Mouse (Mus musculus) liver, postnatal 0 days (tissue): ENCODE data around the gene Armc6. TPM values are rescaled to one million over a fixed set of nuclear protein-coding genes. Genes with fewer than 3 reads are reported as not detected.
"Not testable (repeated sequence)": the region's sequence is repeated elsewhere in the genome, so short reads cannot be mapped to it uniquely, and the experiment has no call there.

Source experiments
- ATAC-seq: fragments of 200-750 bp; cut with Nextera tagmentation; 2 replicates; pipeline ENCODE4 v1.8.0; 2017; ENCODE audit warnings: mild to moderate bottlenecking, moderate library complexity
- DNase-seq: peaks from one replicate; pipeline ENCODE4 v3.0.0-alpha.2; 2016
- H3K27ac ChIP-seq: fragments of 300-500 bp; sonication (generic); 2 replicates; pipeline ENCODE4 v1.5.1; 2014; ENCODE audit warnings: antibody characterized with exemption, moderate library complexity, mild to moderate bottlenecking, low read depth
- H3K27me3 ChIP-seq: fragments of 300-500 bp; sonication (generic); 2 replicates; pipeline ENCODE4 v1.6.1; 2014; ENCODE audit warnings: low read length, control low read depth, mixed read lengths; ENCODE audit not compliant: insufficient read depth
- H3K36me3 ChIP-seq: fragments of 300-500 bp; sonication (generic); replicated peaks from 2 replicates; pipeline ENCODE4 v1.6.1; 2014; ENCODE audit warnings: mild to moderate bottlenecking, control low read depth, low read length, moderate library complexity, mixed read lengths; ENCODE audit not compliant: insufficient read depth
- H3K4me1 ChIP-seq: fragments of 300-500 bp; sonication (generic); 2 replicates; pipeline ENCODE4 v1.6.1; 2014; ENCODE audit warnings: antibody characterized with exemption, mild to moderate bottlenecking, control low read depth; ENCODE audit not compliant: insufficient read depth
- H3K4me2 ChIP-seq: fragments of 300-500 bp; sonication (generic); 2 replicates; pipeline ENCODE4 v1.6.1; 2014; ENCODE audit warnings: low read depth, mild to moderate bottlenecking, low read length, moderate library complexity, mixed read lengths
- H3K4me3 ChIP-seq: fragments of 300-500 bp; sonication (generic); 2 replicates; pipeline ENCODE4 v1.5.1; 2014; ENCODE audit warnings: low read depth, low read length
- H3K9ac ChIP-seq: fragments of 300-500 bp; sonication (generic); replicated peaks from 2 replicates; pipeline ENCODE4 v1.6.1; 2014; ENCODE audit warnings: mild to moderate bottlenecking, moderate library complexity
- H3K9me3 ChIP-seq: fragments of 300-500 bp; sonication (generic); 2 replicates; pipeline ENCODE4 v1.6.1; 2016; ENCODE audit warnings: mild to moderate bottlenecking, control low read depth, low read length, mixed read lengths
- CTCF ChIP-seq: sonication (generic); IDR thresholded peaks from 2 replicates; pipeline ENCODE4 v1.5.1; 2016; ENCODE audit warnings: antibody characterized with exemption, low read depth
- EP300 ChIP-seq: IDR thresholded peaks from 2 replicates; pipeline ENCODE4 v1.6.1; 2016; ENCODE audit warnings: antibody characterized with exemption, low read depth, mild to moderate bottlenecking
- WGBS: fragments of 180-500 bp; shearing (Covaris S2); extraction: QIAGEN DNeasy Blood & Tissue Kit; methylation state at CpG from one replicate; pipeline ENCODE4 v1.1.7; 2014; ENCODE audit not compliant: insufficient replicate concordance; 5-methylcytosine and 5-hydroxymethylcytosine counted together
- polyA plus RNA-seq: library from polyadenylated mRNA; unstranded; fragments of >200 nt; fragmentation: Nextera tagmentation; extraction: Ambion mirVana; gene quantifications from 2 replicates; pipeline ENCODE4 v1.2.1, GENCODE M21; 2015

Armc6 gene
- polyA plus RNA-seq, 1 experiment from 2014 or later = 6.3 TPM

DNA sequence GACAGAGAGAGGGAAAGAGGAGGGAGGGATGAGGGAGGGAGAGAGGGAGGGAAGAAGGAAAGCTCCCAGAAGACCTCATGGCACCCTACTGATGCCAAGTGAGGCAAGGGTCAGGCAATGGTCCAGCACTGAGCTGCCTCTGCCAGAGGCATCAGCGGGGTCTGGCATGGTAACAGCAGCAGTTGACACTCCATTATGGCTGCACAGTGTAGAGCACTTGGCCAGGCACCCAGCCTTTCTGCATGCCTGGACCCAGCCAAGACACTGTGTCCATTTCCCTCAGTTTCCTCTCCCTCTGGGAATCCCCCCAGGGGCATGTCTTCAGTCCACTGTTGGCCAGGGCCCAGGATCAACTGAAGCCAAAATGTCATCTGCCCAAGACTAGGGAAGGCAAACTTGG is 17.7 kb downstream of the Armc6 start:
- H3K9me3 ChIP-seq = no peaks in the 10 kb centered on the region
- H3K27ac ChIP-seq = peak overlapping the region; percentile 22; the same call in 1 of the 2 replicates
- no peaks in the 10 kb centered on the region for H3K36me3 ChIP-seq
- peaks cover 23% of the 10 kb centered on the region for H3K4me1 ChIP-seq
- ATAC-seq (no peak), DNase-seq (peak; percentile 66)
- no peak overlapping the region for H3K9ac ChIP-seq
- WGBS = 29% methylated on average over 1 of the region's 1 CpGs
- H3K4me3 ChIP-seq = no peak overlapping the region
- TF ChIP-seq CTCF = no peak
- no peak for TF ChIP-seq EP300
- no peaks in the 10 kb centered on the region for H3K27me3 ChIP-seq
- H3K4me2 ChIP-seq = no peak overlapping the region

DNA sequence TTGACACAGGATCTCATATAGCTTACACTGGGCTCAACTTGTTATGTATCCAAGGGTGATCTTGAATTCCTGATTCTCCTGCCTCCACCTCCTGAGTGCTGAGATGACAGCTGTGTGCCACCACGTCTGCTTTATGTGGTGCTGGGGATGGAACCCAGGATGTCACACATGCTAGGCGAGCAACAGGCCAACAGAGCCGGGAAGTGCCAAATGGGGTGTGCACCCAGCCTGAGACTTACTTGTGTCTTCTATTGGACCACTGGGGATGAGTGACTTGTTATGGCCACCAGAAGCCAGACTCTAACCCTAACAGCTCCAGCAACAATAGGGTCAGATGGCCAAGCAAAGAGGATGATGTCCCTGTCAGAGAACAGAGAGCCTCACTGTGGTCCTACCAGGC is 18.1 kb downstream of the Armc6 start:
- ATAC-seq, H3K4me3 ChIP-seq, H3K27me3 ChIP-seq, H3K4me2 ChIP-seq, DNase-seq, H3K36me3 ChIP-seq, H3K27ac ChIP-seq, H3K9ac ChIP-seq, H3K9me3 ChIP-seq: not testable (repeated sequence)
- WGBS = 94% methylated on average over 3 of the region's 3 CpGs
- peaks cover 26% of the 10 kb centered on the region for H3K4me1 ChIP-seq

DNA sequence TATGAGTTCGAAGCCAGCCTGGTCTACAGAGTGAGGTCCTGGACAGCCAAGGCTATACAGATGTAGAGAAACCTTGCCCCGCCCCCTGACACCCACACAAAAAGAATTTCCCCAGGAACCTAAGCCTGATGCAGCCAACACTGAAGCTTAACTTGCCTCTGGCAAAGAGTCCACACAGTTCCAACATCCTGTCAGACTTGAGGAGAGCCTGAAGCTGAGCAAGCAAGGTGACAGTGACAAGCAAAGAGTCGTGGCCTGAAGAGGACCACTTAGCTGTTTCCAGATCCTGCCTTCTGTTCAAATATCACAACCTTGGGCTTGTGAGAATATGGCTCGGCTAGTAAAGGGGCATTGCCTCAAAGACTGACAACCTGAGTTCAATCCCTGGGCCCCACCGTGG is 19.2 kb downstream of the Armc6 start:
- Histone ChIP-seq H3K36me3 (no peaks in the 10 kb centered on the region), H3K4me3 (no peak overlapping the region), H3K9ac (no peak overlapping the region), H3K4me2 (no peak overlapping the region), H3K4me1 (peaks cover 29% of the 10 kb centered on the region), H3K27me3 (no peaks in the 10 kb centered on the region), H3K27ac (no peak overlapping the region), H3K9me3 (no peaks in the 10 kb centered on the region)
- 74% methylated on average over 5 of the region's 5 CpGs for WGBS
- no peak for ATAC-seq
- no peak for TF ChIP-seq EP300
- no peak for TF ChIP-seq CTCF
- no peak for DNase-seq

DNA sequence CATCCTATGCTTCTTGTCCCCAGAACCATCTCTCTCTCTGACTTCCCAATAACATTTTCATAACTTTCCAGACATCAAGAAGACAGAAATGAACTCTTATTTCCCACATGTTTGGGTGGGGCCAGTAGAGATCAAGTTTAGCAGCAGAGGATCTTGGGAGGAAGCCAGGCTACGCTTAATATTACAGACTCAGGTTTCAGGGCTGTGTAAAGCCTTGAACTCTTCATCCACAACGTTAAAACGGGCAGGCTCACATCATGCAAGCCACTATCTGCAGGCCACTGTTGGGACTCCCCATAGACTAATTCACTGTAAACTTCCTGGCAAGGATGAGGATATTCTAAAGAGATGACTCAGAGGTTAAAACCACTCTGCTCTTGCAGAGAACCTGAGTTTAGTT is 19.9 kb downstream of the Armc6 start:
- Histone ChIP-seq H3K4me1 (peaks cover 29% of the 10 kb centered on the region), H3K9me3 (no peaks in the 10 kb centered on the region), H3K9ac (no peak overlapping the region), H3K36me3 (no peaks in the 10 kb centered on the region), H3K4me3 (no peak overlapping the region), H3K27me3 (no peaks in the 10 kb centered on the region), H3K4me2 (no peak overlapping the region), H3K27ac (no peak overlapping the region)
- no peak for ATAC-seq
- TF ChIP-seq CTCF (no peak), EP300 (no peak)
- 71% methylated on average over 3 of the region's 3 CpGs for WGBS
- no peak for DNase-seq

DNA sequence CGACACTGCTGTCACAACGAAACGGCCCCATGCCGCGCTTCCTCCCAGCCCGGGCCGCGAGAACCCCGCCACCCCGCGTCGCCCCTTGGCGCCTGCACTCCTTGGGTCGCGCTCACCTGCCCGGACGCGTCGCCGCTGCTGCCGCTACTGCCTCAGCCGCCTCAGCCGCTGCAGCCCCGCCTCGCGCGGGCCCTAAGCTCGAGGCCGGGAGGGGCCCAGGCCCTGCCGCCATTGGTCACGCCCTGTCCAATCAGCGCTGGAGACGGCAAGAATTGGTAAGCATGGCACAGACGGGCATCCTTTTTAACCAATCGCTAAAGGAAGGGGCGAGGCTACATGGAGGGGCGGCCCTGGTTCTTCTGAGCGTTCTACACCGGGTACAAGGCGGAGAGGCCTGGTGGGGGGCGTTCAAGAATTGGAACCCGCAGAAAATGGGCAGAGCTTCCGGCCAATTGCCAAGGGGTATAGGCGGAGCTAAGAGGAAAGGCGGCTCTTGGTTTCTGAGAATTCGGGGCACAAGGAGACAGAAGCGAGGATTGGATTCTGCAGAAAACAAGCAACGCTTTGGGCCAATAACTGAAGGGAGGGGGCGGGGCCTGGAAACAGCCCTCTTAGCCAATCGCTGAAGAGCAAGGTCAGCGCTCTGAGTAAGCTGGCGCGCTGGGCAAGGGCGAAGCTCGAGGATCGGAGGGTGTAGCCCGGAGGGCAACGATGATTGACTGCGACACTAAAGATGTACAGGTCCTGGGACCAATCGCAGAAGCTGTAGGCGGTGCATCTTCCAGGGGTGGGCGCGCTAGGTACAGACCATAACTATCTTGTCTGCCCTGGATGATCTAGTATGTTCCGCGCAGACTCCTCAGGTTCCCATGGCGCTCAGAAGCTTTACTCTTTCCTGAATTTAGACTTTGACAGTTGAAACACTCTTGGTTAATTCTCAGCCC is 21.9 kb downstream of the Armc6 start, which contains the start of gene Slc25a42:
TSS of gene Slc25a42 (minus strand) at position 194 of the 944 bp plus-strand sequence.
- Histone ChIP-seq H3K4me3 (peak within 1 kb of the TSS; percentile 60), H3K27me3 (no peaks in the 10 kb centered on the region), H3K4me2 (peak within 1 kb of the TSS; percentile 96), H3K9me3 (no peaks in the 10 kb centered on the region), H3K36me3 (no peaks in the 10 kb centered on the region), H3K4me1 (peaks cover 23% of the 10 kb centered on the region), H3K27ac (peak within 1 kb of the TSS; percentile 90), H3K9ac (peak within 1 kb of the TSS; percentile 84)
- under 1% methylated on average over 64 of the region's 66 CpGs for WGBS
- TF ChIP-seq EP300 (peak; percentile 54; the same call in 1 of the 2 replicates), CTCF (no peak)
- ATAC-seq = peak; percentile 90
- DNase-seq = peak; percentile 96

DNA sequence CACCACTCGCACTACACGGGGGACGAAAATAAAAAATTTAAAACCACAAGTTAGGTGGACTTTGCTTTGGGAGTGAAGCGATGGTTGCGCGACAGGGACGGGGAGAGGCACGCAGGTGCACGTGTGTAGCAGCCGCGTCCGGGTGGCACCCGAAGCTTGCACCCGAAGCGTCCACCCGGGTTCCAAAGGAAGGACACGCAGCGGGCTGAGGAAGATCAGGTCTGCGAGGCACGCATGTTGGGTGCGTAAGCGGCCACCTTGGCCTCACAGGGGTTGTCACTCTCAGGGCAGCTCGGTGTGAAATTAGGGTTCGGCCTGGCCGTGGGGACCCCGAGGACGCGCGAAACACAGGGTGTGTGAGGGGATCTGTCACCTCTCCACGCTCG is 22.5 kb downstream of the Armc6 start:
- no peaks in the 10 kb centered on the region for H3K27me3 ChIP-seq
- H3K27ac ChIP-seq = peak overlapping the region; percentile 90
- H3K4me3 ChIP-seq = peak overlapping the region; percentile 60
- no peaks in the 10 kb centered on the region for H3K36me3 ChIP-seq
- no peak for TF ChIP-seq EP300
- no peak for TF ChIP-seq CTCF
- peak overlapping the region; percentile 96 for H3K4me2 ChIP-seq
- WGBS = under 1% methylated on average over 31 of the region's 31 CpGs
- peak; percentile 63 for DNase-seq
- no peak for ATAC-seq
- H3K9me3 ChIP-seq = no peaks in the 10 kb centered on the region
- peaks cover 23% of the 10 kb centered on the region for H3K4me1 ChIP-seq
- peak overlapping the region; percentile 84 for H3K9ac ChIP-seq
